Comparison of ENCODE assay signal across 11 mouse cellular contexts in the genomic region with DNA sequence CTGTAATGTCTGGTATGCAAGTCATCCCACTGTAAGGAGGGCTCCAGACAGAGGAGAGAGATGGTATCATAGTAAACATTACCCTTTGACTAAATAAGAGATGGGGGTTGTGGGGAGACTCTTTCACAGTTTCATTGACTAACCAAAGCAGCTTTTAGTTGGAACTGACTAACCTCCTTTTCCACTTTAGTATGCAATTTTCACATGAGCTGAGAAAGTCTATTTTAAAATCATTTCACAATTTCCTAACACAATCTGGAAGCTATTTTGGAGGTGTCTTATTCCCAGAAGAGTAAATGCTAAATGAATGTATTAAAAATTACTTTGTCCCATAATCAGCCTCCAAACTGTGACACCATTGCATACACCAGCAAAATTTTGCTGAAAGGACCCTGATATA.
"Had no signal": no experiment of that assay in that cellular context is flagged by ENCODE, and none has a peak within 500 bp of the region (broad histone marks: within the 10 kb centered on the region; RNA-seq: fewer than 3 reads in every experiment).

No protein-coding gene starts in this region.

- DNase-seq: kidney, adult 2 months; kidney, postnatal 14 days; liver; liver, embryonic 13.5 days; liver, postnatal 0 days; lung, postnatal 14 days; retina, postnatal 1 day; right cerebral cortex, postnatal 25 days; thymus, postnatal 4 days had no signal

- ATAC-seq: intestine, embryonic 16.5 days; liver, postnatal 0 days; midbrain, embryonic 16.5 days had no signal
